Mouse (Mus musculus) spleen, postnatal 4 days (tissue): ENCODE measurements around the gene Dnhd1.
A peak's percentile ranks its signal among the peaks of the same experiment; 100 is the strongest.

Experiments used
- DNase-seq, 2 experiments: peaks; one replicate each; pipeline ENCODE4 v3.0.0; 2022; ENCODE audit warnings: low spot score in 2 of 2

The Dnhd1 gene

GRCm38 (mm10) chr7:105650639-105651435 lies at the start of gene Dnhd1:
Gene Dnhd1, plus strand, starts transcription at chr7:105650827.
- peak; percentile 57 to 81 for DNase-seq

- peak; percentile 44 to 71 for DNase-seq
Measured at GRCm38 (mm10) chr7:105602860-105603623, 47.6 kb upstream of the Dnhd1 start.

GRCm38 (mm10) chr7:105608467-105608866 lies 42.2 kb upstream of the Dnhd1 start:
- no peak for DNase-seq

GRCm38 (mm10) chr7:105611767-105612166 lies 38.9 kb upstream of the Dnhd1 start:
- DNase-seq, result no peak

GRCm38 (mm10) chr7:105614400-105614799 lies 36.2 kb upstream of the Dnhd1 start:
- no peak for DNase-seq

GRCm38 (mm10) chr7:105615720-105616119 lies 34.9 kb upstream of the Dnhd1 start:
- no peak for DNase-seq

- no peak for DNase-seq
Measured at GRCm38 (mm10) chr7:105616561-105616960, 34.1 kb upstream of the Dnhd1 start.

- DNase-seq, result no peak
Measured at GRCm38 (mm10) chr7:105617810-105618209, 32.8 kb upstream of the Dnhd1 start.

GRCm38 (mm10) chr7:105619701-105620100 lies 30.9 kb upstream of the Dnhd1 start:
- DNase-seq, result no peak

GRCm38 (mm10) chr7:105621053-105621452 lies 29.6 kb upstream of the Dnhd1 start:
- no peak for DNase-seq

GRCm38 (mm10) chr7:105621646-105622292 lies 28.9 kb upstream of the Dnhd1 start:
- no peak for DNase-seq

GRCm38 (mm10) chr7:105625397-105625796 lies 25.2 kb upstream of the Dnhd1 start:
- no peak for DNase-seq

GRCm38 (mm10) chr7:105628633-105629032 lies 22.0 kb upstream of the Dnhd1 start:
- DNase-seq, result no peak

- no peak for DNase-seq
Measured at GRCm38 (mm10) chr7:105632551-105632972, 18.1 kb upstream of the Dnhd1 start.

GRCm38 (mm10) chr7:105633127-105633800 lies 17.4 kb upstream of the Dnhd1 start, which contains the start of gene Trim3:
Gene Trim3, minus strand, starts transcription at chr7:105633571.
- DNase-seq, result peak; percentile 82 to 88

GRCm38 (mm10) chr7:105633801-105634135 lies 16.9 kb upstream of the Dnhd1 start:
- DNase-seq, result no peak

- DNase-seq, result no peak
Measured at GRCm38 (mm10) chr7:105634272-105634920, 16.2 kb upstream of the Dnhd1 start.

- DNase-seq, result no peak
Measured at GRCm38 (mm10) chr7:105635726-105636125, 14.9 kb upstream of the Dnhd1 start.

GRCm38 (mm10) chr7:105638776-105639175 lies 11.9 kb upstream of the Dnhd1 start:
- no peak for DNase-seq

GRCm38 (mm10) chr7:105639304-105639703 lies 11.3 kb upstream of the Dnhd1 start:
- no peak for DNase-seq

GRCm38 (mm10) chr7:105639756-105640155 lies 10.9 kb upstream of the Dnhd1 start, which contains the start of gene Timm10b:
Gene Timm10b, plus strand, starts transcription at chr7:105640056.
- no peak for DNase-seq
